Mouse (Mus musculus) layer of hippocampus, adult 18-20 months (tissue): ENCODE results near the gene Slc46a2. TPM values are rescaled to one million over a fixed set of nuclear protein-coding genes. Genes with fewer than 3 reads are reported as not detected.
A peak's percentile ranks its signal among the peaks of the same experiment; 100 is the strongest.

Experiments
- DNase-seq, 2 experiments: peaks; one replicate each; pipeline ENCODE4 v3.0.0; 2022; ENCODE audit warnings: low spot score in 2 of 2
- long read RNA-seq: library from polyadenylated mRNA; stranded (forward); transcript quantifications from one replicate; pipeline ENCODE4 v2.0.0, GENCODE M21; 2021
- total RNA-seq, 2 experiments: library from RNA; stranded (reverse); gene quantifications; 2 replicates each; pipeline ENCODE4 v1.2.3; 2021

Gene Slc46a2
- total RNA-seq: not detected
- long read RNA-seq, partial matches to known transcripts: 1 of 1 reads
- long read RNA-seq, other reads (novel, unspliced or antisense): 0 of 1 reads

- no peak for DNase-seq
Observed at GRCm38 (mm10) chr4:59914608-59915403, at the start of gene Slc46a2. TSS of gene Slc46a2 (minus strand) at chr4:59915056.

- DNase-seq: no peak
Observed at GRCm38 (mm10) chr4:59963405-59964344, 48.8 kb upstream of the Slc46a2 start, which contains the start of gene Mup6. TSS of gene Mup6 (plus strand) at chr4:59964294.

GRCm38 (mm10) chr4:59960610-59961009 is 45.8 kb upstream of the Slc46a2 start, which contains the start of gene Mup4:
TSS of gene Mup4 (minus strand) at chr4:59960710.
- no peak for DNase-seq

GRCm38 (mm10) chr4:59937543-59937942 is 22.7 kb upstream of the Slc46a2 start:
- DNase-seq: no peak

- peak in 1 of 2 experiments; percentile 28 for DNase-seq
Observed at GRCm38 (mm10) chr4:59932505-59933281, 17.8 kb upstream of the Slc46a2 start.

GRCm38 (mm10) chr4:59928347-59928746 is 13.5 kb upstream of the Slc46a2 start:
- DNase-seq: peak; percentile 70 to 88

GRCm38 (mm10) chr4:59927666-59928065 is 12.8 kb upstream of the Slc46a2 start:
- DNase-seq: no peak

- no peak for DNase-seq
Observed at GRCm38 (mm10) chr4:59925082-59925481, 10.2 kb upstream of the Slc46a2 start.

GRCm38 (mm10) chr4:59917966-59918365 is 3.1 kb upstream of the Slc46a2 start:
- no peak for DNase-seq

GRCm38 (mm10) chr4:59908785-59909184 is 6.1 kb downstream of the Slc46a2 start:
- DNase-seq: no peak

GRCm38 (mm10) chr4:59907657-59908230 is 7.1 kb downstream of the Slc46a2 start:
- DNase-seq: no peak

GRCm38 (mm10) chr4:59907092-59907491 is 7.8 kb downstream of the Slc46a2 start:
- DNase-seq: no peak

- no peak for DNase-seq
Observed at GRCm38 (mm10) chr4:59902547-59902946, 12.3 kb downstream of the Slc46a2 start.

- DNase-seq: no peak
Observed at GRCm38 (mm10) chr4:59901810-59902209, 13.0 kb downstream of the Slc46a2 start.

GRCm38 (mm10) chr4:59898521-59898919 is 16.3 kb downstream of the Slc46a2 start:
- no peak for DNase-seq

- DNase-seq: no peak
Observed at GRCm38 (mm10) chr4:59897814-59898520, 16.9 kb downstream of the Slc46a2 start.

- no peak for DNase-seq
Observed at GRCm38 (mm10) chr4:59896000-59896399, 18.9 kb downstream of the Slc46a2 start.

GRCm38 (mm10) chr4:59894977-59895575 is 19.8 kb downstream of the Slc46a2 start:
- DNase-seq: no peak

- no peak for DNase-seq
Observed at GRCm38 (mm10) chr4:59894415-59894814, 20.4 kb downstream of the Slc46a2 start.
